Mouse (Mus musculus) embryo, embryonic 10.5 days (tissue): Measurements from ENCODE around the gene Tom1l2.

ENCODE experiments used
- DNase-seq: peaks from one replicate; pipeline ENCODE4 v3.0.0-alpha.2; 2015; ENCODE audit warnings: low spot score

Tom1l2 gene

DNA sequence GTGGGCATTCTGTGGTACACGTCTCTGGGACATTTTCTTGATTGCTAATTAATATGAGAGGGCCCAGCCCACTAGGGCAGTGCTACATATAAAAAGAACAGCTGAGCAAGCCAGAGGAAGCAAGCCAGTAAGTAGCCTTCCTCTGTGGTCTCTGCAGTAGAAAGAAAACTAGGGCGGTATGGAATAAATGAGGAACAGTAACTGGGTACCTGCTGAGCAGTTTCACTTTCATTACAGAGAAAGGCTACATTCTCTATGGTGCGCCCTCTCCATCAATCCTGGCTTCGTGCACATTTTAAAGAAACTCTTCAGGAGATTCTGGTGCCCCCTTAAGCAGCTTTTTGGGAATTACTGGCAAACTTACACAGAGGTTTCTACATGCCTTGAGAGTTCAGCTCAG, 47.1 kb downstream of the Tom1l2 start:
- DNase-seq, result no peak

DNA sequence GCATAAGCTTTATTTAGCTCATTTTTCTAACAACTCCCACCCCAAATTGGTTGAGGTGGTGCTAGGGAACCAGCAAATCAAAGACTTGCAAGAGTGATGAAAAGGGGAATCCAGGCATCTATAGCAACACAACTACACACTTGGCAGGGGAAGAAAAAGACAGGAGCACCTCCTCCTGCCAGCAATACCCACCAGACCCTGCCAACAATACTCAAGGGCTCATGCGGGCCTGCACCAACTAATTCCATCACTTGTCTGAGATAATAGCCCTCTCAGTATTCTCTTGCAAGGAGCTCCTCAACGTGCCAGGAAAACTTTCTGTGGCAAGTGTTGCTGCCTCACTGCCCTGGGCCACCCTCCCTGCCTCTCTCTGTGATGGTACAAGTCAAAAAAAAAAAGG, 49.2 kb downstream of the Tom1l2 start:
- DNase-seq, result no peak

DNA sequence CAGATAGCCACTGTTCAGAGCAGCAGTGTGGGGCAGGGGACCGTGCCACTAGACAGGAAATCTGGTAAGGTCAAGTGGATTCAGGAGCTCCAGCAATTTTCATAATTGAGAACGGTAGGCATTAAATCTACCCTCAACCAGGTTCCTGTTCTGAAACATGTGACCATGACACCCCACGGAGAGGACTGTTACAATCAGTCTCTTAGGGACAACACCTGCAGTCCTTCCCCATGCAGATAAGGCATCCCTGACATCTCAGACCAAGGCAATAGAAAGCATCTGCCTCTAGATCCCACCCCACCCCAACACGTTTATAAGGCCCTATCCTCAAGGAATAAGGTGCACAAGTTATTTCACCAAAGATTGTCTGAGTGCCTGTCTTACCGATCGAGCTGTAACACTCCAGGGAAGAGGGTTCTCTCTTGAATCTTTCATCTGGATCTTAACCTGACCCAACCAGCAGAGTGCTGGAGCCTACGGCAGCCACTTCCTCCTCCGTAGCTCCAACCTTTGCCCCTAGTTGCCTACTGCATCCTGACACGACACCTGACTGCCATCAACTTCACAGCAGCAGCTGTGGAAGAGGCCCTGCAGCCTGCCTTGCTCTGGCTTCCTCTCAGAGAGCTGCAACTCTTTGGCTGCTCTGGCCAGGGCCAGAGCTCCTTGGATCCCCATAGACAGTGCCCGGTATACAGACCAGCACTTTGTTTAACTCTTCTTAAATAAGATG, 50.2 kb downstream of the Tom1l2 start:
- no peak for DNase-seq

DNA sequence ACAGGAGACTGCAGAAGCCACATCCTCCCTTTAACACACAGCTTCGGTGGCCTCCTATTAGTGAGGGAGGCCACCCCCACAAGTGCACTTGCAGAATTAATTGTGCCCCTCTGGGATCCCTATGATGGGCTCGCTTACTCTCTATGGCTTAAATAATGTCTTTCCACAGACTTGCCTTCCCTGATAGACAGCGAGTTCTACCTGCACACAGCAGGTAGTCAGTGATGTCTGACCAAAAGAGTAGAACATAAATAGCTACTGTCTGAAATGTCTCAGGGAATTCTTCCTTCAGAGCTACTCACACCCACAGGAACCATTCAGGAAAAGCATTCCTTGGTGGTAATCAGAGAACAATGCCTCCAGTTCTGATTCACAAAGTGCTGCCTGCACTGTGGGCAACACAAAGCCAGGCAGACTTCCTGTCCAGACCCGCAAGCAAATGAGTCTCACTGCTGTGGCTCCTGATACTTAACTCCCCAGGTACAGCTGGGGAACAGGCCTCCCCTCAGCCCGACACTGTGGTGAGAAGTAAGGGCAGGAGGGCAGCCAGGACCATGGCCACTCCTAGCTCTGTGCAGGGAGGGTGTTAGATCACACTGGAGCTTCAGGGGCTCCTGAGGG, 51.0 kb downstream of the Tom1l2 start:
- DNase-seq, result peak; percentile 17

DNA sequence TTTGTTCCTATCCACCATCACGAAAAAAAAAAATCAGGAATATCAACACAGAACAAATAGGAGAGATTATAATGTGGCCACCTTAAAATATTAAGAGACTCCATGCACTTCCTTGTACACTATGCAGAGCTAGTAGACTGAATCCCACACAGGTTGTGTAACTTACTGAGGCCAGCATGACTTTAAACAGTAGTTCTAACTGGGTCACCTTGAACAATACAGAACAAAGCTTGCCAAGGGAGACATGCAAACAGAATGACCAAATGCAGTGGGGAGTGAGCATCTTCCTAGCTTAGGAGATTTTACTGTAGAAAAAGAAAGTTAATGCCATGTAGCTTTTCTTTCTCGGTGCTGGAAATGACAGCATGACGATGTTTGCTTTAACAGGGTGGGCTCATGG, 52.4 kb downstream of the Tom1l2 start:
- no peak for DNase-seq

DNA sequence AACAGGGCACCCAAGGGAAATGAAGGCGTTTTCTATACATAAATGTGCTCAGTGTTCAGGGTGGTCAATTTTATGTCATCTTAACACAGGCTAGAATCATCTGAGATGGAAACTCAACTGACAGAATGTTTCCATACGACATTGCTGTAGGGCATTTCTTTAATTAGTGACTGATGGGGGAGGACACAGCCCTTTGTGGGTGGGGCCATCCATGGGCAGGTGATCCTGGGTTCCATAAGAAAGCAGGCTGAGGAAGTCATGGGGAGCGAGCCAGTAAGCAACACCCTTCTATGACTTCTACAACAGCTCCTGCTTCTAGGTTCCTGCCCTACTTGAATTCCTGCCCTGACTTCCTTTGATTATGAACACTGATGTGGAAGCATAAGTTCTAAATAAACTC, 54.9 kb downstream of the Tom1l2 start:
- DNase-seq, result no peak

DNA sequence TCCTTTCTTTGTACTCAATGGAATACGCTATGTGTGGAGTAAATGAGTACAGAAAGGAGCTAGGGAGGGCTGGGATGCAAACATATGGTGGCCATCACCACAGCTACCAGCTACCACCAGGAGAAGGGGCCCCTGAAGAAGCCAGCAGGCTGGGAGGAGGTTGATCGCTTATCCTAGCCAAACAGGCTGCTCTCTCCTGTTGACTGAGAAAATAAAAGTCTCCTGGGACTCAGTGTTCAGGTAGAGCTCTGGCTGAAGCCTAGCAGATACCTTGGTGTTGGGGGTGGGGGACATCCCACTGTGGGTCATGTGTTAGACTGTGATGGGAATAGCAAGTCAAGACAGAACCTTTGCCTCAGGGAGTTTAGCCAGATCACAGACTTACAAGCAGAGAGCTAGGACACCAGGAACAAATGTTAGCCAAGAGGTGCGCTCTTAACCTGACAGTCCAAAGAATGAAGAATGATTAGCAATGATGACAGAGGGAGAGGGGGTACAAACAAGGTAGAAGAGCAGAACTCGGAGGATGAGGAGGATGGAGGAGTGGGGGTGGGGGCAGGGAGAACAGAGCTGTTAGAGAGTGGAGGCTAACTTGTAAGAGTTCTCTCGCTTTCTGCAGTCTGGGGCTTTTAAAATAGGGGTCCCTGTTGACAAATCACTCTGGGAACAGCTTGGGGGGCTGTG, 57.9 kb downstream of the Tom1l2 start:
- DNase-seq, result no peak

DNA sequence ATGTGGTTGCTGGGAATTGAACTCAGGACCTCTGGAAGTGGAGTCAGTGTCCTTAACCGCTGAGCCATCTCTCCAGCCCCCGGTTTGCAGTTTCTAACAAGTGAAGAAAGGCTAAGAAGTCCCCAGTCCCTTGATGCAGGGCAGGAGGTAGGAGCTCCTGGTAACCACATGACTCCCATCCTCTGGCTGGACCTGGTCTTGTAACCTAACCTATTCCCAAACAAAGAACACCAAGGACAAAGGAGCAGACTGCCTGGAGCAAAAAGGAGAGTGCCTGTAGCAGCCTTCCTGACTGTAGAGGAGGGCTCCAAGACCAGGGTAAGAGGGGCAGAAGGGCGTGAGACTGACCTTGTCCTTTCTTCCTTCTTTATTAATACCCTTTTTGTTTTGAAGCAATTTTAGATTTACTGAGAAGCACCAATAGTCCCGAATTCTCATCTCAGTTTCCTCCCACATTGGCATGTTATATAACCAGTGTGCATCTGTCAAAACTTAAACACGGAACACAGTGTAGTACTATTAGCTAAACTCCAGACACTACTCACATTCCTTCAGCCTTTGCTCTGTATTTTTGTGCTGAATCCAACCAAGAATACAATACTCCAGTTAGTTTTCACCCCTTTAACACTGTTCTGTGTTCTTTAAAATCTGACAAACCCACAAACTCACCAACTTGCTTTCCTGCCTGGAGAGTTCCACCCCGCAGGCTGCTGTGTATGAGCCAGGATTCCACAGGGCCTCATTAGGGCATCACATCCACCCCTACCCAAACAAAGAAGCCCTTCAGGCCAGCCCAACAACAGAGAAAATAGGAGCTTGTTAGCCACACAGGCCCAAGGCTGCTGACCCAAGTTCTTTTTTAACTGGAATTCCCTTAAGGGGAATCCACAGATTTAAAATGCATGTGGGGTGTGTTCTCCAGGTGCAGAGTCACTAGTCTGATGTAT, 58.7 kb downstream of the Tom1l2 start:
- DNase-seq, result peak; percentile 70

DNA sequence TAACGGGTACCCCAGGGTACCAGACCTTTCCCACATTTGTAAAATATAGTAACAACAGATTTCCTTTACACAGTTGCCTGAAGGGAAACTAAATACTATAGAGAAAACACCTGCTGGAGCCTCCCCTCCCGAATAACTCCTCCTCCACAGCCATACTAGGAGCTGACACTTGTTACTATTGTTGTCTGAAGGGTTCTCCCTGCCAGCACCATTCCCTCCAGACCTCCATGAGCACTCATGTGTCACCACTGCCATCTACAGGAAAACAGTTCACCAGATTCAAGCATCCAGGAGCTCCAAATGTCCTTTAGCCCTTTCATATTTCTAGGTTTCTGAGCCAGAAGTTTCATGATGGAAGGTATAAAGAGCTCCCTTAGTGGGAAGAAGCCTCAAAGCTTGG, 60.0 kb downstream of the Tom1l2 start:
- peak; percentile 85 for DNase-seq

DNA sequence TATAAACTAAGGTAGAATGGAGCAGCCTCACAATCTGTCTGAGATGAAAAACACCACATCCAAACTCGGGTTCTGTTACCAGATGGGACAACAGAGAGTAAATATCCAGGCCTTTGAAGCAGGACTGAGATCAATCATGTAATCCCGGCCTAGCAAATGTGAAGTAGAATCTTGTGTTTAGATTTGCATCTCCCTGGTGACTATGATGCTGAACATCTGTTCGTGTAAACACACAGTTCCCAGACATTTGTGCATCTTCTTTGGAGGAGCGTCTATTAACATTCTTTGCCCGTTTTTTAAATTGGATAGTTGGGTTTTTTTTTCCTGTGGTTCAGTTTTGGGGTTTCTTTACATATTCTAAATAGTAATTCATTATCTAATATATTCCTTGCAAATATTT, 63.7 kb downstream of the Tom1l2 start:
- peak; percentile 35 for DNase-seq

DNA sequence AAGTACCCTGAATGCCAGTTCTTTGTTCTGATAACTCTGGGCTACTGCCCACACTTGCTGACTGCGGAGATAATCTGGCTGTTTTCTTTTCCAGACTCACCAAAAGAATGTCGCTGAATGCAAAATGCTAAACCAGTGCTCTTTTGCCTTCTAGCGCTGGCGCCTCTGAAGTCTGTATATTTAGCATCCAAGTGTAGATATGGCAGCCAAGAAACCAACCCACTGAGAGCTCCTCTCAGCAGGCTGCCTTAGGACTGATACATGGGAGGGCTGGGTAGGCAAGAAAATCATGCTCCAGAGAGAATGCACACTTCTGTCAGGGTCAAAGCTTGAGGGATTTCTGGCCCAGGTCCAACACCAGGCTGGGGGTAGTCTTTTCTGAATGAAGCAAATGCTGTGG, 66.4 kb downstream of the Tom1l2 start:
- no peak for DNase-seq

DNA sequence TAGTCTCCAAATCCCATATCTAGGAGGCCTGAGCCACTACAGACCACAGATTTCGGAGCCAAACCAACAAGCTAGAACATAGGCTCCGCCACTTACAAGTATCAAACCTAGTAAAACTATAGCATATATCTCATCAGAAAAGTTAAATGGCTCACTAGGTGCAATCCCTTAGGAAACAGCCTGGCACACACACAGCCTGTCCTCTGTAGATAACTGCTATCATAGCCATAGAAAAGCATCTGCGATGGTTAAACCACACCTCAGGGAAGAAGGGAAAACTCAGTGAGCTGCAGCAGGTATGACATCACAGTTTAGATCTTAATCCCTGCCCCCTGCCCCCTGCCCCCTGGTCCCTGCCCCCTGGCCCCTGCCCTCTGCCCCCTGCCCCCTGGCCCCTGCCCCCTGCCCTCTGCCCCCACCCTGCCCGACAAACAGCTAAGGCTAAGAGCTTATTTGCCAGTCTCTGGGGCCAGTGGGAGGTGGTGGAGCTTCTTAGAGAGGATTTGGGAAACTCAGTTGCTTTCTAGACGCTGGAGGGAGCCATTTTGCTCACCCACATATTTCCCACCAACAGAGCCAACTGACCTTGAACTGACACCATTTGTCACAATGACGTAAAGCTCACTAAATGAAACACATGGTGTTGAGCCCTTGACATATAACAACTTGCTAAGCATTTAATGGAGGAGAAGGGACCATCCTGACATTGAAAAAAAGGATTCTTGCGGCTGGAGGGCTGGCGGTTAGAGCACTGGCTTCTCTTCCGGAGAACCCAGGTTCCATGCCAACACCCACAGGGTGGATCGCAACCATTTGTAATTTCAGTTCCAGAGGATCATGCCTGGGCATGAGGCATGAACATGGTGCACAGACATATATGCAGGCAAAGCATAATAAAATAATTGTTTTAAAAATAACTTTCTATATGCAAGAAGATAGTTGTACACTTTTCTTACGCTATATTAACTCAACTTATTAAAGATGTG, 72.0 kb downstream of the Tom1l2 start:
- DNase-seq, result peak; percentile 21

DNA sequence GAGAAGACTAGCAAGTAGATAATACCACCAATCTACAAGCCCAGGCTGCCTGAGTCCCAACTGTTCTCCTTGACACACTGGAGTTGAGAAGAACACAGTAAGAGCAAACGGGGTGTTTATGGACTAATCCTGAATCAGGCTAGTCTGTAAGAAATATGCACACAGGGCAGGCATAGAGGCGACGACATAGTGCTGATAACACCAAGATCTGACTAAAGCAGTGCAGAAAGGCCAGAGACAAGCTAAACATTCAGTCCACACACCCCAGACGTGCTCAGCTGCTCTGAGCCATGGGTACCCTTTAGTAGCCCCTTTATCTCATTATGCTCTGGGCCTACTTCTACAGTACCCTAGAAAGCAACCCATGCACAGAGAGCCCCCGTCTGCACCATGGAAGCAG, 73.2 kb downstream of the Tom1l2 start:
- DNase-seq, result no peak

DNA sequence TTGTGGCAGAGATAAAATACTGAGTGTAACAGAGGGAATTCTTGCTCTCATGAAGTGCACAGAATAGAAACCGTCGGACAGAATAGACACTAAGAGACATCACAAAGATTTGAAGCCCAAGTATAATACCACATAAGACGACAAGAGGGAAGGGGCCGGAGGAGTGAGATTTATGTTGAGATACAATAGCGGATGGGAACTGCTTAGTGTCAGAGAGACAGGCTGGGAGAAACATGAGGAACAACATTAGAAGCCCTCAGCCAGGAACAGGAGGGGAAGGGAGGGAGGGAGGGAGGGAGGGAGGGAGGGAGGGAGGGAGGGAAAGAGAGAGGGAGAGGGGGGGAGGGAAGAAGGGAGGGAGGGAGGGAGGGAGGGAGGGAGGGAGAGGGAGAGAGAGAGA, 74.9 kb downstream of the Tom1l2 start:
- no peak for DNase-seq

DNA sequence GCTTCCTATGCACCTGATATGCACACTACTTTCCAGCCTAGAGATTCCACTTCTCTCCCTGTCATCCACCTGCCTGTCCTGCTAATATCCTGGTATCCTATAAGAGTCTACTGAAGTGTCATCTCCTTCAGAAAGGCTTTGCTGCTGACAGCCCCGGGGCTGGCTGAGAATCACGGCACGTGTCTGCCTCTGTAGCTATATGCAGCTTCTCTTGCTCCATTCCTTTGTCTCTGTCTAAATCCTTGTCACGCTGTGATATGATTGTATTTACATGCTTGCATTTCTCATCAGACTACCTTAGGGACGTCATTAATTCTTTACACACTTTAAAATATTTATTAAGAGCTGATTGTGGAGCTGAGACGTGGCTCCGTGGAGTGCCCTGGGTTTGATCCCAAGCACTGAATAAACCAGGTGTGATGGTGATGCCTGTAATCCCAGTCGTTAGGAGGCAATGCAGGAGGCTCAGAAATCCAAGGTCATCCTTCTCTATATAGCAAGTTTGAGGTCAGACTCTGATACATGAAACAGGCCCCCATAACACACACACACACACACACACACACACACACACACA, 75.5 kb downstream of the Tom1l2 start:
- DNase-seq, result no peak

DNA sequence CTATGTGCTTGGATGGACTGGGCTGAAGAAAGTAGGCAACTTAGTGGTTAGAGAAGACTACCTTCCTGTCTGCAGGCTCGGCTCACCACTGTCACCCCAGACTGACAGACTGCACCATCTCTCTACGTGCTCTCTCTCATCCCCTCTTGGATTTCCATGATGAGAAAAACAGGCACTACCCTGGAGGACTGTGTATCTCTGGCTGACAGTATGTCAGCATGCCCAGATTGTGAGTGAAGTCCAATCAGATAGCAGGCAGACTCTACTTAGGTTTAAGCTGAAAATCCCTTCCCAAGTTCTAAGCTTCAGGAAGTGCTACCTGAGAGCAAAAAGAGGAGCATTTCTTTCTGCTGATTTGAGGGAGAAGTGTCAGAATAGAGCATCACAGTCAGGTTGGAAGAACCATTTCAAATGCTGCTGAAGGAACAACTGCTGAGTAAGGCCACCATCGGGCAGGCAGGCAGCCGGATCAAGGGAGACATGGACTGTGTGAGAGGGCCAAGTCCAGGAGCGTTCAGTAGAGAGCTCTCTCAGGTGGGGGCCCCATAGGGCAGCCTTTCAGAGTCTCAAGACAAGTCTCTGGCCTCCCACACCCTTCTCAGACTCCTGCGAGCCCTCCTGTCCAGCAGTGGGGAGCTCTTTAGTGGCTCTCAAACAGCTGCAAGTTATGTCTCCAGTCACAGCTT, 76.2 kb downstream of the Tom1l2 start:
- DNase-seq, result no peak

DNA sequence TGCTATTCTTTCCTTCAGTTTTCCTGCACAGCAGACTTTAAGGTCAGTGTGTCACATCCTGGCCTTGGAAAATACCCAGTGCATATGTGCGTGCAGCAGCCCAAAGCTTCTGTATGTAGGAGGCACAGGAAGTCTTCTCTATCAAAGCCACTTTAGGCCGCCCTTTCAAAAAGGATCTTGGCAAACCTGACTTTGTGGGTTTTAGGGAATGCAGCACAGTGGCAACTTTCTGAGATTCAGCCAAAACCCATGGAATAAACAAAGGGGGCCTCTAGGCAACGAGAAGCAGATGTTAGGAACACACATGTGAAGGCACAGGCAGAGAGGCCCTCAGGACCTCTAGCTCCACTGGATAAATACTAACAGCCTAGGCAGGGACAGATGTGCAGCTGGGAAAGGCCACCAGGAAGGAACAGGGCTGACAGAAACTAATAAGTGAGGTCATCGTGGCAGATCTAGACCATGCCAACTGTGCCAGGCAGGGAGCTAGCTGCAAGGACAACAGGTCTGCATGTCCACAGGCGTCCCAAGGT, 79.4 kb downstream of the Tom1l2 start:
- DNase-seq, result peak; percentile 65

DNA sequence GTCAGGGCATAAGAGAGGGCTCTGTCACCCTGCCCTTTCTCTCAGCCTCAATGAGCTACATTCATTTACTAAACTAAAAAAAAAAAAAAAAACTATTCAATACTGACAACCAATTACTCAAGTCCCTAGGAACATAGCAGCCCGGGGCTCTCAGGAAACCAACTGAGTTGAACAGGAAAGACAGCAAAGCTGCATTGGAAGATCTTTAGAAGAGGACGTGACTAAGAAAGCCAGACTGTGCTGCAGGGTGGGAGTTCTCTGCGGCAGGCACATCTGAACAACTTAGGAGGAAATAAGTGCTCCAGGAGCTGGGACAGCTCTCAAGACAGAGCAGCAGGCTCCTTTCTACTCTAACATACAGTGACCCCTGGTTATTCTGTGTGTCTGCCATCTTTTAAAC, 84.1 kb downstream of the Tom1l2 start:
- no peak for DNase-seq

DNA sequence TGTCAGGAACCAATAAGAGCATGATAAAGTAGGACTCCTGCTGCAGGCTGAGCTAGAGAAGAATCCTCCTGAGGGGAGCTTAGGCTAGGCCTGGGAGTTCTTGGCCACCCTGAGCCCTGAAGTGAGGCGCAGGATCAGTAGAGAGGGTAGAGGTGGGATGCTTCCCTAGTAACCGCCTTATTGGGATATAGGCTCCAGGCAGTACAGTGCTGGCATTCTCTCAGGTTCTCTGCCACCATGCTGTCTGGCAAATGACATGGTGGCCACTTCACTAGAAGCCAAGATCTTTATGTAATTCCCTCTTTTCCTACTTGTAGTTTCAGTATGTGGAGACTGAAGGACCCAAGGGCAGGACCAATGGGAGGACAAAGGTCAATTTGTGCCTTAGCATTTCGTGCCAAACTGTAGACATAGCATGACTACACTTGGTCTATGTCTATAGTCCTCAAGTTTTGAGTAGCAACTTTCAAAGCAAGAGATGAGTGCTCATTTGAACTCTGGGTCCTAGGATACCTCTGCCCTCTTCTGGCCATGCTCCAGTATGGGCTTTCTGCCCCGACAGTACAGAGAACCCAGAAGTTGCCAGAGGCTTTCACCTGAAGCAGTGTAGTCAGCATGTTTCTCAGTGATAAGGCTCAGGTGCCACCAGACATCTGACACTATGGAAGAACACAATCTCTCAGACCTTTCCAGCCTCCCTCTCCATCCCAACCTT, 87.3 kb downstream of the Tom1l2 start:
- no peak for DNase-seq
